Mouse (Mus musculus) stomach, postnatal 0 days (tissue): ENCODE measurements around the gene Rps6kb2.

Experiments used
- CTCF ChIP-seq: IDR thresholded peaks from 2 replicates; pipeline ENCODE4 v1.5.1; 2016; ENCODE audit warnings: antibody characterized with exemption, low read depth, mild to moderate bottlenecking, moderate library complexity
- EP300 ChIP-seq: optimal IDR thresholded peaks from 2 replicates; pipeline ENCODE3; 2016; ENCODE audit warnings: antibody characterized with exemption

DNA sequence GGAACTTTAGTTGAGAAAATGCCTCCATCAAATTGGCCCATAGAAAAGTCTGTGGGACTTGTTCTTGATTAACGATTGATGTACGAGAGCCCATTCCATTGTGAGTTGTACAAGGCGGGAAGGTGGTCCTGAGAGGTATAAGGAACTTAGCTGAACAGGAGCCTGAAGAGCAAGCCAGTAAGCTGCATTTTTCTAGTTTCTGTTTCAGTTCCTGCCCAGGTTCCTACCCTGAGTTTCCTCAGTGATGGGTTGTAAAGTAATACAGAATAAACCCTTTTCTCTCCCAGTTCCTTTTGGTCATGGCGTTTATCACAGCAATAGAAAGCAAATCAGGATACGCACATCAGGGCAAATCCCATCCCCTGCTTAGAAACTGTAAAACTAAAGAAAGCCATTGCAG lies 25.2 kb downstream of the Rps6kb2 start:
- no peak for TF ChIP-seq CTCF
- TF ChIP-seq EP300 = no peak
